In the genomic region with DNA sequence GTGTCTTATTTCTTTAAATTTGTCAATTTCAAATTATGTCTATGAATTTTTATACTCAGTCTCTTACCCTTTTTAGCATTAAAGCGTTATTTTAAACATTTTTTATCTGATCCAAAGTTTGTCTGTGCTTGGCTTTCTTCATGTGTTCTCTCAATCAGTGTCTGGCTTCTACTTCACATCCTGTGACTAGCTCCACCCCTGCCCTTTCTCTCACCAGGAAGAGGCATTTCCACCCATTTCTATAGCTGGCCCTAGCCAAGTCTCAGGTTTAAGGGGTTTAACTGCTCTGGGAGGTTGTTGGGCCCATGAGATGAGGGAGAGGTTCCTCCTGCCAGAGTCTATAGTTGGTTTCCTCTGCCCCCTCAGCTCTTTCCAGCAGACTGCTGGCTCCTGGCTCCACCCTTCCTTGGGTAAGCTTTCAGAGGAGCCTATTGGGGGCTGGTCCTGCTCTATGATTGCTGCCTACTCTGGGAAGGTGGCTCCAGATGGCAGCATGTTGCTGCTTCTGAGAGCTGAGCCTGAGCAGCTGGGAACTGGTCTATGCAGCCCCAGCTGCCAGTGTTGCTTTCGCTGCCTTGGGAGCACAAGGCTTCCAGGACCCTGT, we compare ENCODE assay signal across 8 mouse cellular contexts. TPM values are rescaled to one million over a fixed set of nuclear protein-coding genes. Genes with fewer than 3 reads are reported as not detected.
A peak's percentile ranks its signal among the peaks of the same experiment; 100 is the strongest.
DNase-seq lines count a peak whose midpoint lies in the region; ATAC-seq and TF ChIP-seq lines count a peak whose summit lies in the region.

No protein-coding gene starts in this region.

- 0 out of 2 replicates have a peak, but pooled peaks cover 3% of the 10 kb centered on the region for H3K36me3 ChIP-seq in forebrain, embryonic 12.5 days (replicated peaks)
- H3K36me3 ChIP-seq in forebrain, embryonic 11.5 days (ENCODE audit: control insufficient read depth, insufficient read depth, low read length), result no peaks in the 10 kb centered on the region
- H3K36me3 ChIP-seq in embryonic facial prominence, embryonic 11.5 days (replicated peaks; ENCODE audit: control insufficient read depth, insufficient read depth, low read depth, low read length), result no peaks in the 10 kb centered on the region
- H3K36me3 ChIP-seq in heart, embryonic 14.5 days (ENCODE audit: control insufficient read depth, insufficient read depth, low read length), result peaks cover 16% of the 10 kb centered on the region; the same call in 1 of the 2 replicates

- H3K27me3 ChIP-seq in forebrain, embryonic 12.5 days, result no peaks in the 10 kb centered on the region
- H3K27me3 ChIP-seq in forebrain, embryonic 11.5 days (ENCODE audit: control insufficient read depth, insufficient read depth, low read length), result no peaks in the 10 kb centered on the region
- H3K27me3 ChIP-seq in embryonic facial prominence, embryonic 11.5 days (ENCODE audit: control insufficient read depth, insufficient read depth, low read length), result no peaks in the 10 kb centered on the region
- H3K27me3 ChIP-seq in heart, embryonic 14.5 days (ENCODE audit: control insufficient read depth, insufficient read depth, low read length), result no peaks in the 10 kb centered on the region

- H3K27ac ChIP-seq in forebrain, embryonic 12.5 days, result peak overlapping the region; percentile 71
- H3K27ac ChIP-seq in forebrain, embryonic 11.5 days (ENCODE audit: low read depth, low read length), result no peak overlapping the region
- H3K27ac ChIP-seq in embryonic facial prominence, embryonic 11.5 days (replicated peaks; ENCODE audit: low read depth, low read length), result no peak overlapping the region
- H3K27ac ChIP-seq in heart, embryonic 14.5 days (replicated peaks in 1 of 2; ENCODE audit: control insufficient read depth in 1 of 2, insufficient read depth in 1 of 2, low read depth in 2 of 2, low read length in 2 of 2), result peak overlapping the region; percentile 39 to 73; a peak in 3 of 4 replicates

- peak; percentile 77; the same call in 1 of the 2 replicates for ATAC-seq in forebrain, embryonic 12.5 days (ENCODE audit: low FRiP score)
- ATAC-seq in forebrain, embryonic 11.5 days (replicated peaks; ENCODE audit: low FRiP score), result no peak
- ATAC-seq in embryonic facial prominence, embryonic 11.5 days (replicated peaks; ENCODE audit: insufficient number of reproducible peaks, low FRiP score, low TSS enrichment, low read depth), result 0 out of 2 replicates have a peak, but pooled peaks have one; percentile 62
- ATAC-seq in heart, embryonic 14.5 days (ENCODE audit: insufficient number of reproducible peaks, insufficient read depth, low FRiP score, low read depth), result peak; percentile 64; the same call in 1 of the 2 replicates

- no peak overlapping the region for H3K9ac ChIP-seq in forebrain, embryonic 12.5 days
- no peak overlapping the region for H3K9ac ChIP-seq in forebrain, embryonic 11.5 days (ENCODE audit: low read length)
- H3K9ac ChIP-seq in embryonic facial prominence, embryonic 11.5 days (replicated peaks; ENCODE audit: low read length), result no peak overlapping the region
- peak overlapping the region; percentile 25; the same call in 1 of the 2 replicates for H3K9ac ChIP-seq in heart, embryonic 14.5 days (ENCODE audit: low read length)

- TF ChIP-seq POLR2A in lung, adult 2 months (IDR thresholded peaks at IDR 0.05; ENCODE audit: borderline replicate concordance, extremely low read depth, low read depth, low read length), result no peak

- H3K9me3 ChIP-seq in forebrain, embryonic 12.5 days, result no peaks in the 10 kb centered on the region
- no peaks in the 10 kb centered on the region for H3K9me3 ChIP-seq in forebrain, embryonic 11.5 days (ENCODE audit: control insufficient read depth, low read length)
- H3K9me3 ChIP-seq in embryonic facial prominence, embryonic 11.5 days (replicated peaks; ENCODE audit: control insufficient read depth, low read length), result no peaks in the 10 kb centered on the region
- H3K9me3 ChIP-seq in heart, embryonic 14.5 days (ENCODE audit: control insufficient read depth, low read length), result no peaks in the 10 kb centered on the region

- TF ChIP-seq CTCF in lung, adult 2 months (IDR thresholded peaks at IDR 0.05; ENCODE audit: insufficient read depth, low read length), result no peak

- H3K4me2 ChIP-seq in forebrain, embryonic 12.5 days, result no peak overlapping the region
- no peak overlapping the region for H3K4me2 ChIP-seq in forebrain, embryonic 11.5 days (ENCODE audit: low read depth, low read length, severe bottlenecking)
- H3K4me2 ChIP-seq in embryonic facial prominence, embryonic 11.5 days (ENCODE audit: low read depth, low read length), result no peak overlapping the region
- H3K4me2 ChIP-seq in heart, embryonic 14.5 days (ENCODE audit: low read length), result peak overlapping the region; percentile 34

- DNase-seq in forebrain, embryonic 11.5 days (ENCODE audit: low spot score), result no peak
- peak; percentile 5 for DNase-seq in embryonic facial prominence, embryonic 11.5 days (ENCODE audit: low spot score)
- DNase-seq in layer of hippocampus, adult 9-11 months, result peak; percentile 83
- peak; percentile 23 for DNase-seq in lung, adult 2 months
- DNase-seq in retina, embryonic 14.5 days (ENCODE audit: low spot score), result peak; percentile 61
- DNase-seq in adrenal gland, postnatal 36 days, result no peak

- 92% methylated on average over 2 of the region's 2 CpGs for WGBS in forebrain, embryonic 12.5 days
- 93% methylated on average over 2 of the region's 2 CpGs for WGBS in forebrain, embryonic 11.5 days
- WGBS in embryonic facial prominence, embryonic 11.5 days, result 94% methylated on average over 2 of the region's 2 CpGs
- WGBS in heart, embryonic 14.5 days, result 72% methylated on average over 2 of the region's 2 CpGs
- 53% methylated on average over 2 of the region's 2 CpGs for WGBS in lung, adult 2 months

- H3K4me3 ChIP-seq in forebrain, embryonic 12.5 days (replicated peaks), result no peak overlapping the region
- H3K4me3 ChIP-seq in forebrain, embryonic 11.5 days (ENCODE audit: low read depth, low read length), result no peak overlapping the region
- no peak overlapping the region for H3K4me3 ChIP-seq in embryonic facial prominence, embryonic 11.5 days (ENCODE audit: low read depth, low read length)
- no peak overlapping the region; a peak in 1 of 4 replicates for H3K4me3 ChIP-seq in heart, embryonic 14.5 days (ENCODE audit: control insufficient read depth in 1 of 2, insufficient read depth in 1 of 2, low read depth in 1 of 2, low read length in 2 of 2)
- no peak overlapping the region for H3K4me3 ChIP-seq in lung, adult 2 months (replicated peaks; ENCODE audit: extremely low read depth, low read depth, low read length)

- peaks cover 8% of the 10 kb centered on the region for H3K4me1 ChIP-seq in forebrain, embryonic 12.5 days
- H3K4me1 ChIP-seq in forebrain, embryonic 11.5 days (replicated peaks; ENCODE audit: control insufficient read depth, insufficient read depth, low read length), result no peaks in the 10 kb centered on the region
- H3K4me1 ChIP-seq in embryonic facial prominence, embryonic 11.5 days (ENCODE audit: control insufficient read depth, insufficient read depth, low read length), result no peaks in the 10 kb centered on the region
- H3K4me1 ChIP-seq in heart, embryonic 14.5 days (ENCODE audit: control insufficient read depth in 2 of 2, insufficient read depth in 2 of 2, low read length in 2 of 2), result peaks cover 4 to 13% of the 10 kb centered on the region in 2 experiments
- peaks cover 3% of the 10 kb centered on the region for H3K4me1 ChIP-seq in lung, adult 2 months (ENCODE audit: control insufficient read depth, insufficient read depth, low read length)

RNA-seq across cellular contexts. Expression of gene Dnajc5, which starts 17.3 kb away (rescaled TPM):
- 129 and 134 TPM in 2 replicates for polyA plus RNA-seq in forebrain, embryonic 12.5 days (2016; fragmentation: Nextera tagmentation; extraction: Ambion mirVana)
- polyA plus RNA-seq in forebrain, embryonic 11.5 days (2014; fragmentation: Nextera tagmentation; extraction: Ambion mirVana), result 103 and 104 TPM in 2 replicates
- polyA plus RNA-seq in embryonic facial prominence, embryonic 11.5 days (2014; fragmentation: Nextera tagmentation; extraction: Ambion mirVana), result 77.0 and 79.1 TPM in 2 replicates
- polyA plus RNA-seq in heart, embryonic 14.5 days (2014; fragmentation: Nextera tagmentation; extraction: Ambion mirVana), result 69.8 and 81.3 TPM in 2 replicates
- polyA plus RNA-seq in lung, adult 2 months (2012; rRNA removed), result 47.4 and 76.4 TPM in 2 replicates
- 10 to 100 TPM; 92.9 to 93.7 TPM for total RNA-seq in adrenal gland, postnatal 36 days (2021)

RNA-seq across cellular contexts. Expression of gene Tpd52l2, which starts 40.6 kb away (rescaled TPM):
- 133 and 134 TPM in 2 replicates for polyA plus RNA-seq in forebrain, embryonic 12.5 days (2016; fragmentation: Nextera tagmentation; extraction: Ambion mirVana)
- 143 and 148 TPM in 2 replicates for polyA plus RNA-seq in forebrain, embryonic 11.5 days (2014; fragmentation: Nextera tagmentation; extraction: Ambion mirVana)
- polyA plus RNA-seq in embryonic facial prominence, embryonic 11.5 days (2014; fragmentation: Nextera tagmentation; extraction: Ambion mirVana), result 166 and 169 TPM in 2 replicates
- 128 and 139 TPM in 2 replicates for polyA plus RNA-seq in heart, embryonic 14.5 days (2014; fragmentation: Nextera tagmentation; extraction: Ambion mirVana)
- 44.8 and 47.3 TPM in 2 replicates for polyA plus RNA-seq in lung, adult 2 months (2012; rRNA removed)
- 100 to 1,000 TPM; 104 to 114 TPM for total RNA-seq in adrenal gland, postnatal 36 days (2021)

RNA-seq across cellular contexts. Expression of gene Abhd16b, which starts 44.5 kb away (rescaled TPM):
- 0.10 TPM in 1 of 2 replicates, not detected in the other for polyA plus RNA-seq in forebrain, embryonic 12.5 days (2016; fragmentation: Nextera tagmentation; extraction: Ambion mirVana)
- polyA plus RNA-seq in forebrain, embryonic 11.5 days (2014; fragmentation: Nextera tagmentation; extraction: Ambion mirVana), result 0.15 TPM in 1 of 2 replicates, not detected in the other
- 0.11 and 0.15 TPM in 2 replicates for polyA plus RNA-seq in embryonic facial prominence, embryonic 11.5 days (2014; fragmentation: Nextera tagmentation; extraction: Ambion mirVana)
- 0.18 and 0.19 TPM in 2 replicates for polyA plus RNA-seq in heart, embryonic 14.5 days (2014; fragmentation: Nextera tagmentation; extraction: Ambion mirVana)
- polyA plus RNA-seq in lung, adult 2 months (2012; rRNA removed), result not detected in 2 replicates
- not detected for total RNA-seq in adrenal gland, postnatal 36 days (2021)

RNA-seq across cellular contexts. Expression of gene Uckl1, which starts 47.1 kb away (rescaled TPM):
- polyA plus RNA-seq in forebrain, embryonic 12.5 days (2016; fragmentation: Nextera tagmentation; extraction: Ambion mirVana), result 50.7 and 50.8 TPM in 2 replicates
- 51.0 and 51.5 TPM in 2 replicates for polyA plus RNA-seq in forebrain, embryonic 11.5 days (2014; fragmentation: Nextera tagmentation; extraction: Ambion mirVana)
- polyA plus RNA-seq in embryonic facial prominence, embryonic 11.5 days (2014; fragmentation: Nextera tagmentation; extraction: Ambion mirVana), result 33.5 and 38.6 TPM in 2 replicates
- 72.1 and 72.2 TPM in 2 replicates for polyA plus RNA-seq in heart, embryonic 14.5 days (2014; fragmentation: Nextera tagmentation; extraction: Ambion mirVana)
- 121 and 128 TPM in 2 replicates for polyA plus RNA-seq in lung, adult 2 months (2012; rRNA removed)
- 10 to 100 TPM; 77.0 to 79.8 TPM for total RNA-seq in adrenal gland, postnatal 36 days (2021)

RNA-seq across cellular contexts. Expression of gene Prpf6, which starts 54.1 kb away (rescaled TPM):
- polyA plus RNA-seq in forebrain, embryonic 12.5 days (2016; fragmentation: Nextera tagmentation; extraction: Ambion mirVana), result 75.6 and 76.9 TPM in 2 replicates
- 76.5 and 82.4 TPM in 2 replicates for polyA plus RNA-seq in forebrain, embryonic 11.5 days (2014; fragmentation: Nextera tagmentation; extraction: Ambion mirVana)
- 79.0 and 80.3 TPM in 2 replicates for polyA plus RNA-seq in embryonic facial prominence, embryonic 11.5 days (2014; fragmentation: Nextera tagmentation; extraction: Ambion mirVana)
- polyA plus RNA-seq in heart, embryonic 14.5 days (2014; fragmentation: Nextera tagmentation; extraction: Ambion mirVana), result 41.1 and 43.0 TPM in 2 replicates
- polyA plus RNA-seq in lung, adult 2 months (2012; rRNA removed), result 14.1 and 21.5 TPM in 2 replicates
- 10 to 100 TPM; 61.8 to 66.9 TPM for total RNA-seq in adrenal gland, postnatal 36 days (2021)

Comparison
In these comparisons a context has a peak if more than half of its experiments do, and no peak if none do; other contexts are left out.
1. H3K27ac ChIP-seq: peak in forebrain, embryonic 12.5 days (single experiment) and heart, embryonic 14.5 days (2 of 2); none in forebrain, embryonic 11.5 days (single experiment) and embryonic facial prominence, embryonic 11.5 days (single experiment).
2. DNase-seq: peak in embryonic facial prominence, embryonic 11.5 days (single experiment), layer of hippocampus, adult 9-11 months (single experiment), lung, adult 2 months (single experiment) and retina, embryonic 14.5 days (single experiment); none in forebrain, embryonic 11.5 days (single experiment) and adrenal gland, postnatal 36 days (0 of 2).